Mouse (Mus musculus) MEL (cell line): ENCODE data around the gene Oxct1. TPM values are rescaled to one million over a fixed set of nuclear protein-coding genes. Genes with fewer than 3 reads are reported as not detected.

Experiments used
- polyA plus RNA-seq, 2 experiments: library from polyadenylated mRNA; stranded (reverse) in 1 of 2; unstranded in 1 of 2; fragments of >175 nt in 1 of 2; fragments of >200 nt in 1 of 2; gene quantifications; 2 replicates each; pipeline versions ENCODE4 v1.2.1 to v1.2.4; 2012; ENCODE audit warnings: low replicate concordance in 2 of 2, low read depth in 1 of 2; ENCODE audit not compliant: insufficient read length in 2 of 2, insufficient read depth in 1 of 2, missing spikeins in 1 of 2
- total RNA-seq: library from RNA; depleted of rRNA; stranded (reverse); fragments of 300-350 nt; gene quantifications from 2 replicates; pipeline ENCODE4 v1.2.3, GENCODE M21; 2012; rRNA removed

Oxct1 gene
- total and polyA plus RNA-seq, 3 experiments, result 112 to 168 TPM; not detected in 1

Other genes starting within 250 kb of the Oxct1 start
- 5.9 and 8.0 TPM in 2 replicates for gene Fbxo4, start 46.8 kb upstream of the Oxct1 start, total RNA-seq
- 1 to 10 TPM in 1 of 2 experiments, not detected in 1; 7.4 TPM for gene Fbxo4, start 46.8 kb upstream of the Oxct1 start, polyA plus RNA-seq
- 4.2 and 5.0 TPM in 2 replicates for gene AW549877, start 30.6 kb upstream of the Oxct1 start, total RNA-seq
- gene AW549877, start 30.6 kb upstream of the Oxct1 start, polyA plus RNA-seq, result 10 to 100 TPM in 1 of 2 experiments, not detected in 1; 13.5 TPM